Mouse (Mus musculus): ENCODE data around the gene Cdk5rap3.

Cdk5rap3 gene

GRCm38 (mm10) chr11:96933562-96934276 lies 17.4 kb upstream of the Cdk5rap3 start:
- no peak for DNase-seq (ENCODE audit: low spot score in 2 of 2)

DNA sequence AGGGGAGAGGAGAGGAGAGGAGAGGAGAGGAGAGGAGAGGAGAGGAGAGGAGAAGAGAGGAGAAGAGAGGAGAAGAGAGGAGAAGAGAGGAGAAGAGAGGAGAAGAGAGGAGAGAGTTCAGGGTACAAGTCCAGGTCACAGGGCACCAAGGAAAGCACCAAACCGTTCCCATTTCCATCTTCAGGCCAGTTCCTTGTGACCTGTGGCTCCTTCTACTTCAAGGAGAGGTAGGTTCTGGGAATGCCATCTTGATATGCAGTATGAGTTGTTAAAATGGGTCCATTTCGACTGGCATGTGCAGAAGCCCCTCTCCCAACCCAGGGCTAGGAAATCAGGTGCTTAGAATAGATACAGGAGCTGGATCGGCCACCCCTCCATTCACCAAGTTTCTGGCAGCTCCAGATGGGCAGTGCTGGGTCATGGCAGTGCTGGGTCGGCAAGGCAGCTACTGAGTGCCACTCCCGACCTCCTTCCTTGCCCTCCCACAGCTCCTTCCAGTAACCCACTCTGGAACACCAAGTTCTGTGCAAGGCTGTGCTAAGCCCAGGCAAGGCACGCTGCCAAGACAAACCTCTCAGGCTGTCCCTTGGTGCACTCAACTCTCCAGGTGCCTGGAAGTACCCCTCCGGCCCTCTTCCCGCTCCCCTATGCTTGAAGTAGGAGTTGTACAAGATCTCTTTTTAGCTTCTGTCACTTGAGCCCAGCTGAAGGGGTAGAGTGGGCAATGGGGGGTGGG lies 15.2 kb upstream of the Cdk5rap3 start:
- no peak for DNase-seq (ENCODE audit: low spot score in 2 of 2)

- no peak for DNase-seq (ENCODE audit: low spot score in 2 of 2)
Observed at GRCm38 (mm10) chr11:96929766-96930331, 13.6 kb upstream of the Cdk5rap3 start.

DNA sequence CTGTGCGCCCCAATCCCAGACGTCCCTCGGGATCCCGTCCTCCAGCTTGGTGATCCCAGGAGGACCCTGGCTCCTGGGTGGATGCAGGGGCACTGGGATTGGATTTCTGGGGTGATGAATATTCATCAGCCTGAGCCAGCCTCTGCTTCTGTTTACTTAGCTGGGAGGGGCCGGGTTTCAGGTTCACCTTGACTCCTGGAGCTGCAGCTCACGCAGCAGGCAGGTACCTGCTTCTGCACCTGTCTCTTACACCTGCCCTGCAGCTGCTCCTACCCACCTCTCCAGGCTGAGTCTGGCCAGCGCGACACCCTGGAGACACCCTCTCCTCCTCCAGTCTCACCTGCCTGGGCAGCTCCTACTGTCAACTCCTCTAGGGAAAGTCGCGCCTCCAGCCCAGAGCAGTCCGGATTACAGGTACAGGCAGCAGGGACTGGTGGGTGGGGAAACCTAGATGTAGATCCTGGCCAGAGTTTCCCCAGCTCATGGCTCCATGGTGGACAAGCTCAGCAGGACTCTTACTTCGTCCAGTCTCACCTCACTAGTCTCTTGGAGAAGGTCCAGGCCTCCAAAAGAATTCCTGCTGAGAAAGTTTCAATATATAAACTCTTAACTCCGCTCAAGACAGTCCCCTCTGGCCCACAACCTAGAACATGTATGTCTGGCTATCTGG lies 12.9 kb upstream of the Cdk5rap3 start:
- DNase-seq (ENCODE audit: low spot score in 2 of 2), result no peak

- no peak for DNase-seq (ENCODE audit: low spot score in 2 of 2)
Observed at GRCm38 (mm10) chr11:96928691-96929090, 12.4 kb upstream of the Cdk5rap3 start.

GRCm38 (mm10) chr11:96928088-96928487 lies 11.8 kb upstream of the Cdk5rap3 start, which contains the start of gene Prr15l:
Prr15l (plus strand) TSS chr11:96928104.
- no peak for DNase-seq (ENCODE audit: low spot score in 2 of 2)

DNA sequence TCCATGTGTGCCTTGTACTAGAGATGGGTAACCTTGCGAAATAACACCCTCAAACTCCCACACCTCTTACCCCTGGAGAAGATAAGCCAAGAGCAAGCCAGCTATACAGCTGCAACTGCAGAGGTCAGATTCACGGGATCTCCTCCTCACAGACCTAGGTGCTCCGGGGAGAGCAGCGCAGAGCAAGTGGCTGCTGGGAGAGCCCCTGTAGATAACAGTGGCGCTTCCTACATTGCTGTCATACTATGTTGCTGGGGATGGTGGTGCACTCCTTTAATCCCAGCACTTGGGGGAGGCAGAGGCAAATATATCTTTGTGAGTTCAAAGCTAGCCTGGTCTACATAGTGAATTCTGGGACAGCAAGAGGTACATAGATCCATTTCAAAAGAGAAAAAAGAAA lies 10.3 kb upstream of the Cdk5rap3 start:
- no peak for DNase-seq (ENCODE audit: low spot score in 2 of 2)

GRCm38 (mm10) chr11:96925469-96926148 lies 9.3 kb upstream of the Cdk5rap3 start:
- DNase-seq (ENCODE audit: low spot score in 2 of 2), result no peak

GRCm38 (mm10) chr11:96924861-96925260 lies 8.6 kb upstream of the Cdk5rap3 start:
- DNase-seq (ENCODE audit: low spot score in 2 of 2), result no peak

DNA sequence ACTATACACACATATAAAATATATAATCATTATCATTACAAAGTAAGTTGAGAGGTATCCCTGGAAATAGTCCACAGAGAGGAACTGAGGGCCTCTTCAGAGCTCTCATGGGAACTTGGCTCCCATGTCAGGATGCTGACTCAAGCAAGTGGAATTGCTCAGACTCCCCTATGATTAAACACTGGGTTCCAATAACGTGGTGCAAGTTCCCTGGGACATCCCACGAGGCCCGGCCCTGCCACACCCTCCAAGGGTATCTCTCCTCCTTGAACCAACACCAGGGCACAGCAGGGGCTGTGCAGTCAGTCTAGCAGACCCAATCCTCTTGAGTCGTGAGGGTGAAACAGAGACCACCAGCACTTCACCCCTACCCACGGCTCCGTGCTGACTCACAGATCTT lies 2.7 kb upstream of the Cdk5rap3 start:
- DNase-seq (ENCODE audit: low spot score in 2 of 2), result no peak

- DNase-seq (ENCODE audit: low spot score in 2 of 2), result no peak
Observed at GRCm38 (mm10) chr11:96917415-96917814, 1.1 kb upstream of the Cdk5rap3 start.

DNA sequence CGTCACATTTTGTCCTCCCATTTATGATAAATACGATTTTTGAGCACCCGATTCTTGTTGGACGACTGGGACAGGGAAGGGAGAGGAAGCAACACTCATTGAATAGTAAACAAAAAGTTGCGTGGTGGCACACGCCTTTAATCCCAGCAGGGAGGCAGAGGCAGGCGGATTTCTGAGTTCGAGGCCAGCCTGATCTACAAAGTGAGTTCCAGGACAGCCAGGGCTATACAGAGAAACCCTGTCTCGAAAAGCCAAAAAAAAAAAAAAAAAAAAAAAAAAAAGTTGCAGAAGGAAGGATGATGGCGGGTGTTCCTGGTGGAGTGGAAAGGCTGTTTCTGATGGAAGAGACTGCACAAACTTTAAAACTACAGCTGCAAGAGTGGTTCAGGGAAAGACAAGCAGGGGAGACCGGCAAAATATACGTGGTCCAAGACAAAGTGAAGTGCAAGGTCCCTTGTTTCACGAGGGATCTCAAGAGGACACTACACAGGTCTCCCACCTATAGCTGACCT lies 645 bp upstream of the Cdk5rap3 start:
- no peak for DNase-seq (ENCODE audit: low spot score in 2 of 2)

GRCm38 (mm10) chr11:96912682-96913081 lies 3.6 kb downstream of the Cdk5rap3 start:
- DNase-seq (ENCODE audit: low spot score in 2 of 2), result peak; percentile 53 to 65

DNA sequence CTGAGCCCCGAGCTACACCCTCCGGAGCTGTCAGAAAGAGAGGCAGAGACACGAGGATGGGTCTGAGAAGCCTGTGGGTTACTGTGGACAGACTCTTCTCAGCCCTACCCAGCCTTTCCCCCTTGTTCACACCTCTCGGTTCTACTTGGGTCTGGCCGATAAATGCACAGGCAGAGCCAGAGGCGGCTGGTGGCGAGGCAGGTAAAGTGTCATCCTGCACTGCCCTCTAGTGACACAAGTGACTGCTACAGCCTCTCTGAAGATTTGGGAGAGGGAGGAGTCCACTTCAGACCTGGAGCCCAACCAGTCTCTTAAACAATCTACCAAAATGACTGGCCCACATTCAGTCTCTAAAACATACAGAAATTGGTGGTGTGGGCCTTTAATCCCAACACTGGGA lies 6.3 kb downstream of the Cdk5rap3 start:
- peak; percentile 52 to 76 for DNase-seq (ENCODE audit: low spot score in 2 of 2)

DNA sequence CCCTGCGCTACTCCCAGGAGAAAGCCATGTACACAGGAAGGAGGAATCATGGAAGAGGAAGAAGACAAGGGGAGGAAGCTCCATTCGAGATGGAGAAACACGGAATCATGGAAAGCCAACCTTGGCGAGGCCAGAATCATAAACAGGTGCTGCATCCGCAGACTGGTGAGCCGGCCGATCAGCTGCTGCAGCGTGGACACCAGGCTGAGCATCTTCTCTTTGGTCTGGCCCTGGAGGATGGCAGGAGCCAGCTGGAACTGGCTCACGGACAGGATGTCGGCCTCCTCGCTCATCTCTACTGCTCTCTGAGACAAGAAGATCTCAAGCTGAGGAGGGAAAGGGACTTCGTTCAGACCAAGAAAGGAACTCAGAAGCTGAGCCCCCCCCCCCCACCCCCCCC lies 7.7 kb downstream of the Cdk5rap3 start:
- no peak for DNase-seq (ENCODE audit: low spot score in 2 of 2)

DNA sequence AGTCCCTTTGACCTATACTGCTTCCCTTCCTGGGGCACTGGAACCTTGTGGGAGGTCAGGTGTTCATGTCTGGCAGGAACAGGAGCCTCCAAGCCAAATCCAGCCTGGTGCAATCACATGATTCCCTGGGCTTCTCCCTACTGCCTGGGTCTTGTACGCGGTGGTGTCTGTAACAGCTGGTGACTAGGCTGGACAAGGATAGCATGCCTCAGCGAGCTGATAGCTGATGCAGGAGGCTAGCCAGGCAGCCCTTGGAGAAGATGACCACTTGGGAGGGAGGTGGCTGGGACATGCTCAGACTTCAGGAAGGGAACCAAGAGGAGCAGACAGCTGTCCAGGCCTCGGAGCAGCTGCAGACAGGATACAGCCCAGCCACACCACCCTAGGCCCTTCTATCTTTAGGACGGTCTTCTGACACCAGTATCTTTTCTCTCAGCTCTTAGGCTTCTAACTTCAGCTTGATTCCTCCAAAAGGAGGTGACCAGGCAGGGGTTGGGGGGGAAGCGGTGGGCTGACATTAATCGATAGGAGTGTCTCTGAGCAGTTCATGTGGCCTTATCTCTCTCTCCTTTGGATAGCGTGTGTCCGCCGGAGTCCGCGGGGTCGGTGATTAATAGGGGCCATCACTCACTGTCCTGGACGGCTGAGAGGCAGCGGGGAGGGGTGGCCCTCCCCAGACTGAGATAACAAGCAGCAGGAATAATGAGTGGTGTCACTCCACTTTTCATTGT lies 9.7 kb downstream of the Cdk5rap3 start:
- no peak for DNase-seq (ENCODE audit: low spot score in 2 of 2)

DNA sequence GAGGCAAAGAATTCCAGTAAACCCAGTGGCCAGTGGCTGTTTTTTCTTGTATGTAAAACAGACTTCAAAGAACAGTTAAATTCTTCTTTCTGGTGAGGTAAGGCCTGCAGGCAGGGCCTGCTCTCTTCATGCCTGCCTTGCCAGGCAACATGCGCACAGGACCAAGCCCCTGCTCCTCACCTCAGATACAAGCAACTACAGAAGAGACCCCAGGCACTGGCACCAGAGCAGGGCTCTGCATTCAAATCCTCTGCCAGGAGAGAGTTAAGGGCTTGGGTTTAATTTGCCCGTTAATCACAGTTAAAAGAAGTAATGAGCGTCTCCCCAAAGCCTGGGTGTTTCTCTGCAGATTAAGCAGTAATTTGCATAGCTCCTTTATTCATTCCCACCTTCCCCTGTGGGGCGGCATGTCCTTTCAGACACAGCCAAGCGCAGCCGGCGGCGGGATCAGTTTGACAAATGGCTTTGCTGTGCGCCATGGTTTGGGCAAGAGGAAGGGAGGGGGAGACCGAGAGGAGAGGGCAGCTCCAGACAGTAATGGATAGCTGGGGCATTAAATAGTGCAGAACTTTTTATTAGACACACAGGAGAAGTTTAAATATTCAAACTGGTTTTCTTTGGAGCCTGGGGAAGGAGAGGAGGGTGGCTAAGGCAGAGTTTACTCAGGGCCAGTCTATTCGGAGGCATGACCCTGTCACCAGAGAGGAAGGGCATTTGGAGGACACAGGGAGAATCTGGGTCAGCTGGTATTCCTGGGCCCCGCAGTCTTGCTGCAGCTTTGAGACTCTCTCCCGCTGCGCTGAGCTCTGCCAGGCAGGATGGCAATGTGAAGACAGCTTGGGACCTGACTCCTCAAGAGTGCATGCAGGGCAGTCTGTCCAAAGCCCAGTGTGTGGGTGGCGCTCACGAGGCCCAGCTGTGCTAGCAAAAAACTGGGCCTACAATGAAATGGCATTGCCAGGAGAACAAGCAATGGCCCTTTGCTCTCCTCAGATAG lies 13.4 kb downstream of the Cdk5rap3 start:
- DNase-seq (ENCODE audit: low spot score in 2 of 2), result no peak

DNA sequence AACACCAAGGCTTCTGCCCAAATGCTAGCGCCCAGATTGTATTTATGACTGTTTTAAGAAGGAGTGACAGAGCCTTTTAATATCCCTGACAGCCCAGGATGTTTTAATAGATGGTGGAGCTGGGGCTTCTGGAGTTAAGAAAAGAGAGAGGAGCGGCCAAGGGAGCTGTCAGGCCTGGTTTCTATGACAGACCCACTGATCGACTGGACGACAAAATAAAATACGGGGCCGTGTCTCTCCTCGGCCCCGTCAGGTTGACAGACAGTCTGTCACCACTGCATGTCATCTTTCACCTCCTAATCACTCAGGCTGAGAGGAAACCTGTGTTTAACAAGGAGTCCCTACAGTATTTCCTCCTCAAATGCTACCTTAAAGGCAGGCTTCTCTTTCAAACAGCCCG lies 15.0 kb downstream of the Cdk5rap3 start:
- no peak for DNase-seq (ENCODE audit: low spot score in 2 of 2)

DNA sequence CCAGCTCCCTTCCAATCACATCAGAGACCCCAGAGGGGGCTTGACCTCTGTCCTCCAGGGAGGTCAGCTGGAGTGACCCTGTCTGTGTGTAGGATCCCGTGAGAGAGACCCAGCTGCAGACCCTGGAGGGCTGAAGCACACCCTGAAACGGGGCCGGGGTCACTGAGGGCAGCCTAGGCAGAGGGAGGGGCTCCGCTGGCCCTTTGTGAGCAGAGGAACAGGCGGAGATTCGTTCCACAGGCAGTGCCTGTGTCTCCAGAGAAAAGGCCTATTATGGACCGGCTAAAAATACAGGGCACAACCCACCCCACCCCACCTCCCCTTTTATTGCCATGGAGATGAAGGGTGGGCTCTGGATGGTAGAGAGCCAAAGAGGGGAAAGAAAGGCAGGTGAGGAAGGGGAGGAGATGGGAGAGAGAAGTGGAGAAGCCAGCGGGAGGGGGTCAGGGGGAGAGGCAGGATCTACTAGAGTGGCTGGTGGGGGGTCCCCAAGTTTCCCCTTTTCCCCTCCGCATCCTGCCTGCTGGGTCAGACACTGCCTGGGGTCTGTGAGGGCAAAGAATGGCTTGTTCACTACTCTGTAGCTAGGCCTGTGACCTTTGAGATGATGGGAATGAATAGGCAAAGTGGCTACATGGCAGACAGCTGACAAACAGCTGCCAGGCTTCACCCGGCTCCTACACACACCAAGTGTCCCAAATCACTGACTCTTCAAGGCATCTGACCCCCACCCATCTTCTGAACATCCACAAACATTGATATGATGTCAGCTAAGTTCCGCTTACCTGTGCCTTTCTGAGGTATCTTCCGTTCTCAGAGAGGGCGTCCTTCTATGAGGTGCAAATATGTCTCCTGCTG lies 16.6 kb downstream of the Cdk5rap3 start:
- no peak for DNase-seq (ENCODE audit: low spot score in 2 of 2)
